Mouse (Mus musculus): ENCODE results near the gene Wnt10a. TPM values are rescaled to one million over a fixed set of nuclear protein-coding genes. Genes with fewer than 3 reads are reported as not detected.

Wnt10a gene
- total RNA-seq, 1 experiment: 1.5 TPM

DNA sequence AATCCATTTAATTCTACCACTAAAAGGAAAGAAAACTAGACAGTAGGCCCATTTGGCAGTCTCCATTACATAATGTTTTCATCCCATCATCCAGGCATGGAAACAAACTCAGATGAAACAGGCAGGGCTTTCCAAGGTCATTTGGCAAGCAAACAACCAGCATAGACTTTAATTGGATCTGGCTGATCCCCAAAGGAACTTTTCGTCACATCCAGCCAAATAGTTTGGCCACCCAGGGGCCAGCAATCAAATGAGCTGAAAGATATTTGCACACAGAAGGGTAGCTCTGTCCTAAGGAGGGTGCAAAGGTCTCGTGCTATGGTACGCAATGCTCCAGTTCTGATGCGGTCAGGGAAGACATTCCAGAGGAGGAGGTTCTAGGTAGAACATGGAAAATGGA, 40.6 kb upstream of the Wnt10a start:
- in situ Hi-C loops (cut with MboI; ENCODE audit: low sequenced_read_pairs in 2 of 2, unreplicated experiment in 2 of 2): no loop called here
- no peak for TF ChIP-seq CHD2 (IDR thresholded peaks at IDR 0.05; ENCODE audit: low read depth, low read length)
- TF ChIP-seq HCFC1 (IDR thresholded peaks at IDR 0.05; ENCODE audit: borderline replicate concordance, insufficient read depth, low read length): no peak
- TF ChIP-seq ZNF384 (IDR thresholded peaks at IDR 0.05; ENCODE audit: low read depth, low read length): no peak
- TF ChIP-seq MAFK (IDR thresholded peaks at IDR 0.05; ENCODE audit: insufficient read depth, low read depth, low read length): no peak
- no peak for TF ChIP-seq ZC3H11A (IDR thresholded peaks at IDR 0.05; ENCODE audit: borderline replicate concordance, low read depth, low read length)
- H3K36me3 ChIP-seq (ENCODE audit: control insufficient read depth, insufficient read depth, low read length, poor library complexity, severe bottlenecking): no peaks in the 10 kb centered on the region
- H3K4me3 ChIP-seq (ENCODE audit: insufficient read depth in 1 of 2, low read depth in 1 of 2, low read length in 2 of 2, poor library complexity in 1 of 2, severe bottlenecking in 1 of 2): no peak overlapping the region
- H3K4me1 ChIP-seq (ENCODE audit: control insufficient read depth in 2 of 2, insufficient read depth in 2 of 2, low read length in 2 of 2, poor library complexity in 1 of 2): peaks cover 0 to 13% of the 10 kb centered on the region in 2 experiments; a peak in 1 of 4 replicates
- DNase-seq (ENCODE audit: low read depth, low spot score): no peak
- no peaks in the 10 kb centered on the region for H3K9me3 ChIP-seq (ENCODE audit: control insufficient read depth, insufficient read depth, low read depth, low read length)
- no peak overlapping the region for H3K27ac ChIP-seq (ENCODE audit: insufficient read depth, low read depth, low read length, poor library complexity, severe bottlenecking)
- H3K9ac ChIP-seq (ENCODE audit: insufficient read depth, low read depth, low read length, poor library complexity, severe bottlenecking): no peak overlapping the region

DNA sequence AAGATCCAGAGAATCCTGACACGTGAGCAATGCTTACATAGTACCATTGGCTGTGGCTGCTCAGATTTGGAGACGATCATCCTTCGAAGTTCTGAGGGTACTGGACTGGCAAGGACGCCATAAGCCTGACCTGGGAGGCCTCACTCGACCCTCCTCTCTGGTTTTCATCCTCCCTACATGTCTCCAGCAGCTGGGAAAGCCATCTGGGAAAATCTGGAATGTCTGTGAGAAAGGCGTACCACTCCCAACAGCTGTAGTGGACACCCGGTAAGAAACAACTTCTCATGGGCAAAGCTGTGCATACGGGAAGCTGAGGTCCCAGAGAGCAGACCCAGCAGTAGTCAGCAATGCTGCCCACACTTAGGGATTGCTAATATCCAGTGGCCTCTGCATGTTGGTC, 39.2 kb upstream of the Wnt10a start:
- TF ChIP-seq ZNF384 (IDR thresholded peaks at IDR 0.05; ENCODE audit: low read depth, low read length) (no peak), ZC3H11A (IDR thresholded peaks at IDR 0.05; ENCODE audit: borderline replicate concordance, low read depth, low read length) (no peak), HCFC1 (IDR thresholded peaks at IDR 0.05; ENCODE audit: borderline replicate concordance, insufficient read depth, low read length) (no peak), MAFK (IDR thresholded peaks at IDR 0.05; ENCODE audit: insufficient read depth, low read depth, low read length) (no peak), CHD2 (IDR thresholded peaks at IDR 0.05; ENCODE audit: low read depth, low read length) (no peak)
- H3K36me3 ChIP-seq (ENCODE audit: control insufficient read depth, insufficient read depth, low read length, poor library complexity, severe bottlenecking): no peaks in the 10 kb centered on the region
- DNase-seq (ENCODE audit: low read depth, low spot score): no peak
- H3K9ac ChIP-seq (ENCODE audit: insufficient read depth, low read depth, low read length, poor library complexity, severe bottlenecking): no peak overlapping the region
- no peak overlapping the region for H3K27ac ChIP-seq (ENCODE audit: insufficient read depth, low read depth, low read length, poor library complexity, severe bottlenecking)
- no peaks in the 10 kb centered on the region for H3K9me3 ChIP-seq (ENCODE audit: control insufficient read depth, insufficient read depth, low read depth, low read length)
- in situ Hi-C loops (cut with MboI; ENCODE audit: low sequenced_read_pairs in 2 of 2, unreplicated experiment in 2 of 2): no loop called here
- H3K4me3 ChIP-seq (ENCODE audit: insufficient read depth in 1 of 2, low read depth in 1 of 2, low read length in 2 of 2, poor library complexity in 1 of 2, severe bottlenecking in 1 of 2): no peak overlapping the region
- peaks cover 0 to 13% of the 10 kb centered on the region in 2 experiments; a peak in 1 of 4 replicates for H3K4me1 ChIP-seq (ENCODE audit: control insufficient read depth in 2 of 2, insufficient read depth in 2 of 2, low read length in 2 of 2, poor library complexity in 1 of 2)

DNA sequence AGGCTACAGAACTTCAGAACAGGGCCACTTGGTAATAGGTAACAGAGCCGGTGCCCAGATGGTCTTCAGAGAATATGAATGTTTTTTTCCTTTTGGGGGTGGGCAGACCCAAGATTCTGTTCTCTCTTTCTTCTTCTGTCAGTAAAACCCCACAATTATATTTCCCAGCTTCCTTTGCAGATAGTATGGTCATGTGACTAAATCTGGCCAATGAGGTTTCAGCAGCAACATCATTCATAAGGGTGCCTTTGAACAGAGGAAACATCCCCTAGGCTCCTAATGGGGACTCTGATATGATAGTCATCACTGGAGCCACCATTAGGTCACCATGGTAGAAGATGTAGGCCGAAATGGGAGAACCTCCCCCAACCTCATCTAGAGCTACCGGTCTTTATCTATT, 38.5 kb upstream of the Wnt10a start:
- Histone ChIP-seq H3K36me3 (ENCODE audit: control insufficient read depth, insufficient read depth, low read length, poor library complexity, severe bottlenecking) (no peaks in the 10 kb centered on the region), H3K4me3 (ENCODE audit: insufficient read depth in 1 of 2, low read depth in 1 of 2, low read length in 2 of 2, poor library complexity in 1 of 2, severe bottlenecking in 1 of 2) (no peak overlapping the region), H3K9ac (ENCODE audit: insufficient read depth, low read depth, low read length, poor library complexity, severe bottlenecking) (no peak overlapping the region), H3K4me1 (ENCODE audit: control insufficient read depth in 2 of 2, insufficient read depth in 2 of 2, low read length in 2 of 2, poor library complexity in 1 of 2) (peaks cover 0 to 9% of the 10 kb centered on the region in 2 experiments; a peak in 1 of 4 replicates), H3K9me3 (ENCODE audit: control insufficient read depth, insufficient read depth, low read depth, low read length) (no peaks in the 10 kb centered on the region), H3K27ac (ENCODE audit: insufficient read depth, low read depth, low read length, poor library complexity, severe bottlenecking) (no peak overlapping the region)
- TF ChIP-seq ZNF384 (IDR thresholded peaks at IDR 0.05; ENCODE audit: low read depth, low read length) (no peak), MAFK (IDR thresholded peaks at IDR 0.05; ENCODE audit: insufficient read depth, low read depth, low read length) (no peak), CHD2 (IDR thresholded peaks at IDR 0.05; ENCODE audit: low read depth, low read length) (no peak), ZC3H11A (IDR thresholded peaks at IDR 0.05; ENCODE audit: borderline replicate concordance, low read depth, low read length) (no peak), HCFC1 (IDR thresholded peaks at IDR 0.05; ENCODE audit: borderline replicate concordance, insufficient read depth, low read length) (no peak)
- no peak for DNase-seq (ENCODE audit: low read depth, low spot score)
- in situ Hi-C loops (cut with MboI; ENCODE audit: low sequenced_read_pairs in 2 of 2, unreplicated experiment in 2 of 2): no loop called here

DNA sequence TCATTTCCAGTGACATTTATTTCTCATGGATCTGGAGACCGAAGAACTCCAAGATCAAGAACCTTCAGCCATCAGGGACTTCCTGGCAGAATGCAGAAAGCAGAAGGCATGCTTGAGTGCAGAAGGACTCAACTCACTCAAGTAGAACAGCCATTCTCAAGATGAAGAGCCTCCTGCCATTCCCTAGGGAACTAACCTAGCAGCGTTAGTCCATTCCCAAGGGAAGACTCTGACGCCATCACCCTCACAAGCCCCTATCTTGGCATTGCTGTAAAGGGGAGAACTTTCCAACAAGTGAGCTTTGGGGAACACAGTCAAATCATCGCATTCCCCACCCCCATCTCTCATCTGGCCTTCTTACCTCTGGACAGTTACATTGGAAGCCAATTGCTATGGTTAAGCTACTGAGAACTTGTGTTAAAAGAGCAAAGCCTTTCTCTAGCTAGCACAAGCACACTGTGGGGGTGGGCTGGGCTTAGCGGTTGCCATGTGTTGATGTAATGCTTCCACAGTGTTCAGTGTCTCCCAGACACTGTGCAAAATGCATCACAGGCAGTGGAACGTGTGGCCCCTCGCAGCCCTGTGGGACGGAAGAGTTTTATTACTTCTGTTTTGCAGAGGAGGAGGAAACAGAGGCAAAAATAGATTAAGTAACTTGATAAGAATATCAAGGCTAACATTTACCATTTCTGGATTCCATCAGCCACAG, 37.9 kb upstream of the Wnt10a start:
- TF ChIP-seq HCFC1 (IDR thresholded peaks at IDR 0.05; ENCODE audit: borderline replicate concordance, insufficient read depth, low read length) (no peak), MAFK (IDR thresholded peaks at IDR 0.05; ENCODE audit: insufficient read depth, low read depth, low read length) (no peak), ZC3H11A (IDR thresholded peaks at IDR 0.05; ENCODE audit: borderline replicate concordance, low read depth, low read length) (no peak), ZNF384 (IDR thresholded peaks at IDR 0.05; ENCODE audit: low read depth, low read length) (no peak), CHD2 (IDR thresholded peaks at IDR 0.05; ENCODE audit: low read depth, low read length) (no peak)
- no peak for DNase-seq (ENCODE audit: low read depth, low spot score)
- Histone ChIP-seq H3K4me1 (ENCODE audit: control insufficient read depth in 2 of 2, insufficient read depth in 2 of 2, low read length in 2 of 2, poor library complexity in 1 of 2) (peaks cover 0 to 9% of the 10 kb centered on the region in 2 experiments; a peak in 1 of 4 replicates), H3K4me3 (ENCODE audit: insufficient read depth in 1 of 2, low read depth in 1 of 2, low read length in 2 of 2, poor library complexity in 1 of 2, severe bottlenecking in 1 of 2) (no peak overlapping the region), H3K27ac (ENCODE audit: insufficient read depth, low read depth, low read length, poor library complexity, severe bottlenecking) (no peak overlapping the region), H3K9ac (ENCODE audit: insufficient read depth, low read depth, low read length, poor library complexity, severe bottlenecking) (no peak overlapping the region), H3K36me3 (ENCODE audit: control insufficient read depth, insufficient read depth, low read length, poor library complexity, severe bottlenecking) (no peaks in the 10 kb centered on the region), H3K9me3 (ENCODE audit: control insufficient read depth, insufficient read depth, low read depth, low read length) (no peaks in the 10 kb centered on the region)
- in situ Hi-C loops (cut with MboI; ENCODE audit: low sequenced_read_pairs in 2 of 2, unreplicated experiment in 2 of 2): no loop called here

All from ES-E14 (cell line).